Mouse (Mus musculus) layer of hippocampus, adult 9-11 months (tissue): ENCODE measurements around the gene Zxdc.

ENCODE experiments used
- DNase-seq: peaks from one replicate; pipeline ENCODE4 v3.0.0; 2022

The Zxdc gene

GRCm38 (mm10) chr6:90381465-90381864 is 12.2 kb downstream of the Zxdc start:
- no peak for DNase-seq

GRCm38 (mm10) chr6:90390629-90391028 is 21.3 kb downstream of the Zxdc start:
- no peak for DNase-seq

GRCm38 (mm10) chr6:90393948-90394347 is 24.7 kb downstream of the Zxdc start:
- DNase-seq, result no peak

- no peak for DNase-seq
Measured at GRCm38 (mm10) chr6:90395751-90396150, 26.5 kb downstream of the Zxdc start.

- no peak for DNase-seq
Measured at GRCm38 (mm10) chr6:90397291-90397690, 28.0 kb downstream of the Zxdc start.

GRCm38 (mm10) chr6:90408632-90409031 is 39.3 kb downstream of the Zxdc start:
- no peak for DNase-seq

GRCm38 (mm10) chr6:90410972-90411371 is 41.7 kb downstream of the Zxdc start:
- no peak for DNase-seq

- no peak for DNase-seq
Measured at GRCm38 (mm10) chr6:90411926-90412325, 42.6 kb downstream of the Zxdc start.

GRCm38 (mm10) chr6:90422565-90422964 is 53.3 kb downstream of the Zxdc start:
- peak; percentile 80 for DNase-seq

- DNase-seq, result no peak
Measured at GRCm38 (mm10) chr6:90425361-90425760, 56.1 kb downstream of the Zxdc start.

- no peak for DNase-seq
Measured at GRCm38 (mm10) chr6:90426003-90426402, 56.7 kb downstream of the Zxdc start.

- DNase-seq, result peak; percentile 76
Measured at GRCm38 (mm10) chr6:90428380-90428974, 59.2 kb downstream of the Zxdc start, which contains the start of gene Cfap100. TSS of gene Cfap100 (minus strand) at chr6:90428797.

GRCm38 (mm10) chr6:90429911-90430310 is 60.6 kb downstream of the Zxdc start:
- DNase-seq, result no peak

- DNase-seq, result peak; percentile 62
Measured at GRCm38 (mm10) chr6:90431487-90431886, 62.2 kb downstream of the Zxdc start.

- no peak for DNase-seq
Measured at GRCm38 (mm10) chr6:90434687-90435086, 65.4 kb downstream of the Zxdc start.

- DNase-seq, result peak; percentile 67
Measured at GRCm38 (mm10) chr6:90435195-90435618, 65.9 kb downstream of the Zxdc start.

GRCm38 (mm10) chr6:90436192-90436907 is 67.1 kb downstream of the Zxdc start:
- DNase-seq, result no peak

GRCm38 (mm10) chr6:90437041-90437440 is 67.7 kb downstream of the Zxdc start:
- no peak for DNase-seq

- no peak for DNase-seq
Measured at GRCm38 (mm10) chr6:90446883-90447282, 77.6 kb downstream of the Zxdc start.

GRCm38 (mm10) chr6:90450179-90450578 is 80.9 kb downstream of the Zxdc start:
- DNase-seq, result peak; percentile 82

- peak; percentile 41 for DNase-seq
Measured at GRCm38 (mm10) chr6:90450697-90451096, 81.4 kb downstream of the Zxdc start.

GRCm38 (mm10) chr6:90451512-90451911 is 82.2 kb downstream of the Zxdc start:
- DNase-seq, result no peak

- DNase-seq, result no peak
Measured at GRCm38 (mm10) chr6:90452603-90453002, 83.3 kb downstream of the Zxdc start.
